Mouse (Mus musculus) cerebellum, adult 11 months (tissue): ENCODE data around the gene Gm16181.
A peak's percentile ranks its signal among the peaks of the same experiment; 100 is the strongest.
"Not testable (repeated sequence)": the region's sequence is repeated elsewhere in the genome, so short reads cannot be mapped to it uniquely, and the experiment has no call there.

Experiments
- DNase-seq: peaks from one replicate; pipeline ENCODE4 v3.0.0; 2022

Gm16181 gene

GRCm38 (mm10) chr17:35233114-35233980, 12.7 kb downstream of the Gm16181 start, which contains the start of gene Atp6v1g2:
Gene Atp6v1g2 (plus strand): TSS chr17:35233660.
- DNase-seq: no peak

DNA sequence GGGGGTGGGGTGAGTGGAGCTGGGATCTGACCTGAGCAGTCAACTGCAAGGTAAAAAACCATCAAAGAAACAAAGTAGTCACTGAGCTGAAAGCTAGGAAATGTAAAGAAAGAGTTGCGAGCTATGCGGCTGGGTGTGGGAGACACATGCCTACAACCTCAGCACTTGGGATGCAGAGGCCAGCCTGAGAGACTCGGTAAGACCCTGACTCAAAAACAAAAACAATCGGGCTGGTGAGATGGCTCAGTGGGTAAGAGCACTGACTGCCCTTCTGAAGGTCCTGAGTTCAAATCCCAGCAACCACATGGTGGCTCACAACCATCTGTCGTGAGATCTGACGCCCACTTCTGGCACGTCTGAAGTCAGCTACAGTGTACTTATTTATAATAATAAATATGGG, 13.5 kb downstream of the Gm16181 start:
- DNase-seq: not testable (repeated sequence)

DNA sequence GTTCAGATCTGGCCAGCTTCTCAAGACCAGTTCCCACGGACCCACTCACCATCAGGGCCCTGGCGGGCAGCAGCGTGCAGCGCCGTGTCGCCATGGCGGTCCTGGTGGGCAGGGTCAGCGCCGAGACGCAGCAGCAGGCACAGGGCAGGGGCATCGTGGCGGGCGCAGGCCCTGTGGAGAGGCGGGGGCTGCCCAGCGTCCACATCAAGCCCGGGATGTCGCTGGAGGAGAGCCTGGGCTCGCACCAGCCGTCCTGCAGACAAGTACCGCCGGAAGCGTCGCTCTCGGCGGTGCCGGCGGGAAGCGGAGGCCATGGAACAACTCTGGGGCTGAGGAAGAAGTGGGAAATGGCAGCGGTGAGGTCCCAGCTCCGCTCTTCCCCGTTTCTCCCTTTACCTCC, 14.3 kb downstream of the Gm16181 start:
- peak; percentile 54 for DNase-seq

DNA sequence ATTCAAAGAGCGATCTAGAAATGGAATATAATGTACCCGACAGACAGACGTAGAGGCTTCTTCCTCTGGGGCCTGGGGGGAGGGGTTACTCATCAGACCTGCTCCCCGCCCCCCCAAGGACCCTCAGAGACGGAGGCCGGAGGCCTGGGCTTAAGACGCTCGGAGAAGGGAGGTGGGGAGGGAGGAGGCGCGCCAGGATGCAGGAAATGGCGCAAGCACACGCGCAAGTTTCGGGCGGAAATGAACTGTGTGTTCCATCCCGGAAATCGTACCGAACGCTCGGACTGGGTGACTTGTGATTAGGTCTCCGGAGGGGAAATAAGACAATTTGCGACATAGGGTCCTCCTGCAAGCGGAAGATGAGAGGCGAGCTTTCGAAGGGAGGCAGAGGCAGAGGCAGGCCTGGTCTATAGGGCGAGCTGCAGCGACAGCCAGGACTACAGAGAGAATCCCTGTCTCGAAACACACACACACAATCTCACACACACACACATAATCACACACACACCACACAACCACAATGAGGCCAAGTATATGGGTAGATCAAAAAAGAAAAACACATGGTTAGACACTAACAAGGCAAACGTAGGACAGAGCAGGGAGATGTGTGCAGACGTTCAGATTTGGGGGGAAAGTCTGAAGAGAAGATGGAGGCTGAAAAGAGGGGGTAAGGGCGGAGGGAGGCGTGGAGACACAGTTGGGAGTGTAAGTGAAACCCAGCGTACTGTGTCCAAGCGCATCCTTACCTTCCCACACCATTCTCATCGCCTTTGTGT, 15.2 kb downstream of the Gm16181 start, which contains the start of gene Nfkbil1:
Nfkbil1 (minus strand) TSS at position 179 of the 776 bp plus-strand sequence.
- DNase-seq: peak; percentile 85

- DNase-seq: peak; percentile 99
Measured at GRCm38 (mm10) chr17:35236390-35236746, 15.7 kb downstream of the Gm16181 start.

DNA sequence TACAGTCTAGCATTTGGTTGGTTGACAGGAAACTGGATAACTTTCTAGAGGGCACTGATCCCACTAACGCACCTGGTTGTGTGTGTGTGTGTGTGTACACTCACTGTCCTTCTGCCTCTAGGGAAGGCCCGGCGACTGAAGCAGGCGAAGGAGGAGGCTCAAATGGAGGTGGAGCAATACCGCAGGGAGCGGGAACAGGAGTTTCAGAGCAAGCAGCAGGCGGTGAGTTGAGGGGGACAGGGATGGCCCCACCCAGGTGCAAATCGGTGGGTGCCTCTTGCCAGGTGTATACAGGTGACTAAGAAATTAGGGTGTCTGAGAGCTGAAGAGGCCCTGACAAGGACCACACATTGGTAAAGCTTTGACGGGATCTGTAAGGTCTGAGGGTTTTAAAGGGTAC, 16.4 kb downstream of the Gm16181 start:
- no peak for DNase-seq

- DNase-seq: no peak
Measured at GRCm38 (mm10) chr17:35237504-35237903, 16.9 kb downstream of the Gm16181 start.

GRCm38 (mm10) chr17:35239700-35240099, 19.1 kb downstream of the Gm16181 start:
- DNase-seq: no peak

- DNase-seq: no peak
Measured at GRCm38 (mm10) chr17:35240384-35241304, 20.0 kb downstream of the Gm16181 start.

DNA sequence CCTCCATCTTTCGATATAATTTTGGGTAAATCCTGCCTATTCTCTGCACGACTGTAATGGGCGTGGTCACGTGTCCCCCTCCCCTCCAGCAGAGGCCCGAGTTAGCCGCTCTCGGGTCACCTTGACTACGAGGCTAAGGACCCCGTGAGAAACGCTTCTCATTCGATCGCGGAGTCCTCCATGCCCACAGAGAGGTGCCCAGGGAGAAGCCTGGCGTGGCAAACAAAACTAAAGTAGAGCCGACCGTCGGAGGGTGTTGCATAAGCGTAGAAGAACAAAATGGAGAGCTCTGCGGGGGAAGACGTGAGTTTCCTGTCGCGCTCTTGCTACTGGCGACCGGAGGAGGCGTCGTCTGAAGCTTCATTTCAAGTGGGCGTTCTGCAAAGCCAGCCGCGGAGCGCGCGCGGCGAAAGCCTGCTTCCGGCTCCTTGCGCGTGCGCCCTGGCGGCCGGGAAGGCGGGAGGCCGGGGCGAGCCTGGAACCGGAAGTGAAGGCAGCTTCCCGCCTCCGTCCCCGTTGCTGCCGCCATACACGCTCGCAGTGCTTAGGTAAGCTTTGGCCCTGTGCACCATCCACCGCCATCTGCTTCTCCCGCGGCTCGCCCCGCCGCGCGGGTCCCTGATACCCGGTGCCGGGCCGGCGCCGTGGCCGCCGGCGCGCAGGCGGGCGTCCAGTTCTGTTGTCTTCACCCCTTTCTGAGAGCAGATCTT, 20.8 kb downstream of the Gm16181 start, which contains the start of gene Ddx39b:
Ddx39b (plus strand) TSS at position 442 of the 710 bp plus-strand sequence.
- peak; percentile 95 for DNase-seq

DNA sequence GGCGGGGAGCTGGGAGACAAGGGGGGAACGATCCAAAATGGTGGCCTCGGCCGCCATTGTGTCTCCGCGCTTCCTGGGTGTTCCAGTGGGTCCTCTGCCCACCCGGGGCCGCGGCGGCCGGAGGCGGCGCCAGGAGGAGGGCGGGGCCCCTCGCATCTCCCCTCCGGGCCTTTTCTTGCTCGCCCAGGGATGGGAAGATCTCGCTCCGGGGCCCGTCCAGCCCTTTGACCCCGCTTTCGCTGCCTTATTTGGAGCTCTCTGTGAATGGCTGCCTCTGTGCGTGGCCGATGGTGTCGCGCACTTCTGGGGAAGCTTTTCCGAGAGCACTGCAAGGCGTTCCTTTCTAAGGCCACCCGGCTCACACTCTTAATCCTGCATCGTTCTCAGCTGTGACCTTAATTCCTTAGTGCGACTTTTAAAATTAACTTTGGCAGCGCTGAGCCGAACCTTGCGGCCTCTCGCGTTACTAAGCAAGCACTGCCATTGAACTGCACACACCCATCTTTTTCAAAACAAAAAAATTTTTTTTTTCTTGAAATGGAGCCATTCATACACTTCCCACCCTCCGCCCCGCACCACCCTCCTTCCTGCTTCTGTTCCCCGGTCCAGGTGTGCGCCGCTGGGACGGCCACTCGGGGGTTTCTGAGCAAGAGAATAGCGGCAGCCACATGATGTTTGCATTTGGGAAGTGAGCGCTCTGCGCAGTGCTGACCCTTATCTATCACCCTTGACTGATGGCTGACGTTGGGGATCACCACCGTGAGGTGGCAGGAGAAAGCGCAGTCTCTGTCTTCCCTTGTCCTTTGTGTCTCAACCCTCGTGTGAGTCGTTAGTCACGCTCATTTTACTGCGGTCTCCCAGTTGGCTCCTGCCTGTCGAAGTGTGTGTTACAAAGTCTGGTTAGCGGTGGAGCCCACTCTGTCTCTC, 21.6 kb downstream of the Gm16181 start:
- DNase-seq: no peak

GRCm38 (mm10) chr17:35243086-35243485, 22.5 kb downstream of the Gm16181 start:
- DNase-seq: peak; percentile 56

- no peak for DNase-seq
Measured at GRCm38 (mm10) chr17:35244999-35245398, 24.4 kb downstream of the Gm16181 start.

DNA sequence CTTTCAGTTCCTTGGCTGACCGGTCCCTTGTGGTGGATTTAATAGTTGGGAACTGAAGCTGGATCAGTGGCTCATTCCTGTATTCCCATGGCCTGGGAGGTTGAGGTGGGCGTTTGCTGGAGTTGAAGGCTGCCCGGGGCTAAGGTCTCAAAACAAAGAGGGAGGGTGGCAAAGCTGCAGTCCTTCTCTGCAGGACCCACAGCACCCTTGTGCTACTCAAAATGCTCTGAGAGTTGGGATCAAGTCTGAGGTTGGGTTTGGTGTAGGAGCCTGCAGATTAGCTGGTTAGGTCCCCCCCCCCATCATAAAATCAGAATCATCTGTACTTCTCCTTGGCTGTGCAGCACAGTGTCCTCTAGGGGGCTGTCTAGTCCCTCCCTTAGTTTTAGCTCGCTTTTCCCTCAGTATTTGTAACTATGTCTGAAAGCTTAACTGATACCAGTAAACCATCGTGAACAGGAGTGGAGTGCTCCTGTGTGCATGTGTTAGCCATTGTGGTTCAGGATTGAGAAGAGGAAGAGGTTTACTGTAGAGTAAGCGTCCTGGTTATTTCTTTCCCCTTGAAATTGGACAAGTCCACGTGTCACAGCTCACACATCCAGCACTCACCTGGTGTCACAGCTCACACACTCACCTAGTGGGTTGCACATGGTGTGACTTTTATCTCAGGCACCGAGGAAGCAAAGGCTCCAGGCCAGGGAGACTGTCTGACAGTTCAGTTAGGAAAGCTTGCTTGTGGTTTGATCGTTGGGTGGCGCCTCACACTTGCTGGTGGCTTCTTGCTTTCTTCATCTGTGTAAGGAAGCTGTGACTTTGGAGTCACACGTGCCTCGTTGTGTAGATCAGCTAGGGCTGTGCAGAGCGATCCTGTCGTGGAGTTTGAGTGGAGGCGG, 25.3 kb downstream of the Gm16181 start:
- DNase-seq: no peak

DNA sequence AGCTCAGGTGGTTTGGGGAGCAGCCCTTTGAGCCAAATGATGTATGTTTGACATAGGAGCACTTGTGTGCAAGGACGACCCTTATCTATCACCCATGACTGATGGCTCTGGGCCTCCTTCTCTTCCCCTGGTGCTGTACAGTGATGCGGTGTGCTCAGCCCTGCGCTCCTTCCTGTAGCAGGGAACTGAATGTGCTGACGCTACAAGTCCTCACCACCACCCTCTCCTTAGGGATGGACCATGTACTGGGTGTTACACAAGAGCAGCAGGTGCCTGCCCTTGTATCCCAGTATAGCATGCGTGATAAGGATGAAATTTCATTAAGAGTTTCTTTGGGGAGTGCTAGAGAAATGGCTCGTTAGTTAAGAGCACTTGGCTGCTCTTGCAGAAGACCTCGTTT, 26.5 kb downstream of the Gm16181 start:
- DNase-seq: no peak

- DNase-seq: no peak
Measured at GRCm38 (mm10) chr17:35248986-35249385, 28.4 kb downstream of the Gm16181 start.

- no peak for DNase-seq
Measured at GRCm38 (mm10) chr17:35249451-35250197, 29.0 kb downstream of the Gm16181 start.

- no peak for DNase-seq
Measured at GRCm38 (mm10) chr17:35250348-35251120, 29.9 kb downstream of the Gm16181 start.
